Mouse (Mus musculus) kidney, adult 9 months (tissue): ENCODE measurements around the gene Nek4.

Experiments used
- DNase-seq: peaks from one replicate; pipeline ENCODE4 v3.0.0; 2022

The Nek4 gene

GRCm38 (mm10) chr14:30951154-30951825, at the start of gene Nek4:
TSS of gene Nek4 (plus strand) at chr14:30951377.
- peak; percentile 98 for DNase-seq

GRCm38 (mm10) chr14:30902628-30903027, 48.5 kb upstream of the Nek4 start:
- no peak for DNase-seq

GRCm38 (mm10) chr14:30903036-30903435, 48.1 kb upstream of the Nek4 start:
- no peak for DNase-seq

DNA sequence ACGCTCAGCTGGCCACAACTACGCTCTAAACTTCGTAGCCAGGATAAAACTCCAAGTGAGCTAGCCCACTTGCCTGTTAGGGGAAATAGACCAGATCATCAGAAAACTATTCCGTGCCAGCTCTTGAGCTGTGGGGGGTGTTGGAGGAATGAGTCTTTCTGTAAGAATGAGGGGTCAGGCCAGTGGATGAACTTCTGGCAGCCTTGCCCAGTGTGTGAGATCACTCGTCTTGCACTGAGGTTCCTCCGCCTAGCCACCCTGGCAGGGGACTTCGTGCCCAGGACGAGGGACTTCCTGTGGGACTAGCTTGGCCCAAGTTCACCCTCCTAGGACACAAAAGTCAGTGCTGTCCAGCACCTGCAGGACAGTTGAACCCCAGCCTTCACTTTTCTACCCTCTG, 46.9 kb upstream of the Nek4 start:
- no peak for DNase-seq

DNA sequence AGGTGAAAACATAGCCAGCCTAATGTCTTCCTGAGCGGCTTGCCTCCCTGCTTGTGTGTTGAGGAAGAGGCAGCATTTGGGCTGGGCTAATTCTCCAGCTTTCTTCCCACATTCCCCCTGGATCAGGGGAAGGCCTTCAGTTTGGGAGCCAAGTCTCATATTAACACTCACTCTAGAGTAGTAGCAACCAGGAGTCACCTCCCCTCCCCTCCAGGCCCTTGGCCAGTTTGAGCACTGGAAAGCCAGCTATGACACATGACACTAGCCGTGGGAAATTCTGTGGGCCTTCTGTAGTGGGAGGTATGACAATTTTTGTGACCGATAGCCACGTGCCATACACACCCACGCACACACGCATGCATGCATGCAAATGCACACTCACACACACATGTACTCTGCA, 45.2 kb upstream of the Nek4 start:
- DNase-seq: no peak

DNA sequence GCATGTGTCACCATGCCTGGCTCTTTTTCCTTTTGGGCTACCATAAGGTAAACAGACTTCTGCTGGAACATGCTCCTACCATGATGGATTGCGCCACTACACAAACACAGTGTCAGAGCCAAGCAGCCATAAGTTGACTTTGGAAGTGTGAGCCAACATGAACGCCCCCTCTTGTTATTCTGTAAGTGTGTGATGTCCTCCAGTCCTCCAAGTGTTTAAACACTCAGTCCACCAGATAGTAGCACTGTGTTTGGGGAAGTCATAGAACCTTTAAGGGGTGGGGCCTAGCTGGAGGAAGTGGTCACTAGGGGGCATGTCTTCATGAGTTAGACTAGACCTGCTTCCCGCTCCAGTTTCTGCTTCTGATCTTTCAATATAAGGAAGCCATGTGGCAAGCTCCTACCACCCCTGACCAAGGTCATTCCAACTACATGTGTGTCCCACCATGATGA, 43.3 kb upstream of the Nek4 start:
- DNase-seq: no peak

DNA sequence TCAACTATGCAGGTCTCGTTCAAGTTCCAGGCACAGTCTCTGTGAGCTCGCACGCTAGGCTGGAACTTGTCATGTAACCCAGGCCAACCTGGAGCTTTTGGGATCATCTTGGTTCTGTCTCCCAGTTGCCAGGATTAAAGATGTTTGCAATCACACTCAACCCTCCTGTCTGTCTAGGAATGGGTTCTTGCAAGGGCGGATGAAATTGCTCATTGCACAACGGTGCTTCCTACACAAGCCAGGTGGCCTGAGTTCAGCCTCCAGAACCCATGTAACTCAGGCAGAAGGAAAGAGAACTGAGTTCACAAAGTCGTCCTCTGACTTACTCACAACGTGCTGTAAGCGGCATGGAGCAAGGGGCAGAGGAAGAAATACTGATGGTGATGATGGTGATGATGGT, 40.0 kb upstream of the Nek4 start:
- no peak for DNase-seq

DNA sequence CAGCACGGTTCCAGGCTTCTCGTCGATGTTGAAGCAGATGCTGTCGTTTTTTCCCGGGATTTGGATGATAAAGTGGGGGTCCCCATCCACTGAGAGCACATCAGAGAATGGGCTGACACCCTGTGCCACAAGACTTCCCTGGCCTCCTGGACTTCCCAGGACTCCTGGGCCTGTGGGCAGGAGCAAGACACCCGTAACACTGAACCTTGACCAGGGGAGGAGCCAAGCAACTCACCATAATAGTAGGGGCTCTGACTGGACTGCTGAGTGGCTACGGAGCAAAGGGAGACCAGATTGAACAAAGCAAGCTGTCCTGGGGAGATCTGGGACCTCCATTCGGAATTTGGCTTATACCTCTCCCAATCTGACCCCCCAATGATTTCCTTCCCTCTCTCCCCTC, 38.5 kb upstream of the Nek4 start:
- peak; percentile 63 for DNase-seq

GRCm38 (mm10) chr14:30913404-30913803, 37.8 kb upstream of the Nek4 start:
- DNase-seq: peak; percentile 57

- DNase-seq: no peak
These were observed 34.7 kb upstream of the Nek4 start for GRCm38 (mm10) chr14:30916516-30916915.

- no peak for DNase-seq
These were observed 29.0 kb upstream of the Nek4 start for GRCm38 (mm10) chr14:30922053-30922670.

DNA sequence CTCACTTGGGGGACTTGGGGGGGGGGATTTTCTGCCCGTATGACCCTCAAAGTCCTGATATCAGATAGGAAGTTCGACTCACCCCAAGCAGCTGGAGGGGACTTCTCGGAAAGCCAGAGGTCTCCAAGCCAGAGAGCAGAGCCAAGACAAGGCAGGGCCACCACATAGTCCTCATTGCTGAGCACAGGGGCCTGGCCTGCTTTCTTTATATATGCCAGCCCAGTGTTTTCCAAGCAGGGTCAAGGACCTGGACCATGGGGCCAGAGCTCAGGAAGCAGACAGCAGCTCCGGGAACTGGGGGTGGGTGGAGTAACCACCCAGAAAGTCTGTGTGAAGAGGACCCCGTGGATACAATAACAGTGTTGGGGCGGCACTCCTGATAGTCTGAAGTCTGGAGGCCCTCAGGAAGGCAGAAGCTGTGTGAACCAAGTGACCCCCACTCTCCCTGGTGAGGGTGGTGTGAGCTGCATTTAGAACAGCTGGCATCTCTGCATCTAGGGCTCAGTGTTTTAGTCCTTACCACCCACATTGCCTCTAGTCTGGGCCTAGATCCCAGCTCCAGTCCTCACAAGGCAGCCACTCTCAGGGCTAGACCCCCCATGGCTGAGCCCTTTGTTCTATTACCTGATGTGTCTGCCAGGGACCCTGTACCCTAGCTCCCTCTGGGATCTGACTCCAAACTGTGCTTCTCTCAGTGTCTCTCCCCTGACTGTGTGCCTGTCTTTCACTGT, 27.6 kb upstream of the Nek4 start, which contains the start of gene Itih3:
Gene Itih3, minus strand, starts transcription at position 386 of the 731 bp plus-strand sequence.
- no peak for DNase-seq

GRCm38 (mm10) chr14:30925492-30925891, 25.7 kb upstream of the Nek4 start:
- no peak for DNase-seq

GRCm38 (mm10) chr14:30930386-30930785, 20.8 kb upstream of the Nek4 start:
- no peak for DNase-seq

DNA sequence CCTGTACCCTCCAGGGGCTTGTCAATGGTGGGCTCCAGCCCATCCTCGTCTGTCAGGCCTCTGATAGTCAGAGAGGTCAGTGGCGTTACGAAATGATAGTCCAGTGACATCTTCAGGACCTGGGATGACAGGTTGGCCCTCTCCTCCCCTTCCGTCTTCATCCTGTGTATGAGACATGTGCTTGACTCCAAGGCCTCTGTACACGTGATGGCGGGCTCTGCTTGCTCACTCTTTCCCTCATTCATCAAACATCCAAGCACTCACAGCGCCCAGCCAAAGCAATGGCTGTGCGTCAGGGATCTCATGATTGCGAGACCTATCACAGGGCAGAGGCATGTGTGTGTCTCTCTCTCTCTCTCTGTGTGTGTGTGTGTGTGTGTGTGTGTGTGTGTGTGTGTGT, 17.8 kb upstream of the Nek4 start:
- no peak for DNase-seq

GRCm38 (mm10) chr14:30942254-30942653, 8.9 kb upstream of the Nek4 start:
- DNase-seq: no peak

- peak; percentile 54 for DNase-seq
These were observed 8.1 kb upstream of the Nek4 start, which contains the start of gene Itih1 for GRCm38 (mm10) chr14:30943038-30943437. TSS of gene Itih1 (minus strand) at chr14:30943289.

GRCm38 (mm10) chr14:30943860-30944674, 7.1 kb upstream of the Nek4 start:
- DNase-seq: peak; percentile 63

DNA sequence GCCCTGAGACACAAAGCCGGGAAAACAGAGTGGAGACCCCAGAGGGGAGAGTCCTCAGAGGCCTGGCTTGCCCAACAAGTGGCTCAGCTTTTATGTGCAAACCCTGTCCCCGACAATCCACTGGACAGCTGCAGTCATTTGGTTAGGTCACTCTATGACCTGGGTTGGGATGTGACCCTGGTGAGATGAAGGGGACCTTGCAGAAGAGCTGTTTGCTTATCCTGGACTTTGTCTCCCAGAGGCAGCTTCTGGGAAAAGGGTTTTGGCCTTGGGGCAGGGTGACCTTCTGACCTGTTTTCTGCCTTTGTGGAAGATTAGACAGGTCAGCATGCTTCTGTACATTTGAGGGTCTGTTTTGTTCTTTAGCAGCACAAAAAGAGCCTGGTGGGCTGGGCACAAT, 6.4 kb upstream of the Nek4 start:
- no peak for DNase-seq

- no peak for DNase-seq
These were observed 1.2 kb upstream of the Nek4 start for GRCm38 (mm10) chr14:30949986-30950385.

DNA sequence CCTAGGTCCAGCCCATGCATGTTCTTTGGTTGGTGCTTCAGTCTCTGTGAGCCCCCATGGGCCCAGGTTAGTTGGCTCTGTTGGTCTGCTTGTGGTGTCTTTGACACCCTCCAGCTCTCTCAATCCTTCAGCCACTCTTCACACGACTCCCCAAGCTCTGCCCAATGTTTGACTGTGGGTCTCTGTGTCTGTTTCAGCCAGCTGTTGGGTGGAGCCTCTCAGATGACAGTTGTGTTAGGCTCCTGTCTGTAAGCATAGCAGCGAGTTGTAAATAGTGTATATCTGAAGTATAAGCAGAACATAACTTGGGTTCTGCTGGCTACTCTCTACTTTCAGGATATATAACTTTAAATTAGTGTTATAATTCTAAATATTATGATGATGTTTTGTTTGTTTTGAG, 7.3 kb downstream of the Nek4 start:
- no peak for DNase-seq

- DNase-seq: no peak
These were observed 7.9 kb downstream of the Nek4 start for GRCm38 (mm10) chr14:30959031-30959430.

- peak; percentile 73 for DNase-seq
These were observed 9.2 kb downstream of the Nek4 start for GRCm38 (mm10) chr14:30960366-30960765.
